In genomic region chr6:128797936-128798771, GRCm38 (mm10) we compare ENCODE assay signal across 8 mouse cellular contexts. TPM values are rescaled to one million over a fixed set of nuclear protein-coding genes. Genes with fewer than 3 reads are reported as not detected.
DNase-seq lines count a peak whose midpoint lies in the region; ATAC-seq and TF ChIP-seq lines count a peak whose summit lies in the region.

No protein-coding gene starts in this region.

- intact Hi-C loops in heart, adult 2 months (cut with DNase I) = no loop called here
- intact Hi-C loops in left cerebral cortex, postnatal 36 days (cut with DNase I) = no loop called here

- H3K9ac ChIP-seq in kidney, embryonic 16.5 days (replicated peaks; ENCODE audit: low read length) = peak overlapping the region; percentile 48
- H3K9ac ChIP-seq in heart, adult 2 months (ENCODE audit: low read depth, low read length) = no peak overlapping the region
- peak overlapping the region; percentile 47; the same call in 1 of the 2 replicates for H3K9ac ChIP-seq in limb, embryonic 12.5 days (replicated peaks)
- peak overlapping the region; percentile 7; the same call in 1 of the 2 replicates for H3K9ac ChIP-seq in midbrain, embryonic 13.5 days (replicated peaks)

- DNase-seq in kidney, postnatal 10 days = no peak
- peak; percentile 51 for DNase-seq in c-Kit-positive CD71-positive TER-119-positive erythroid progenitor cells, embryonic 14.5 days (ENCODE audit: low spot score)
- peak; percentile 27 to 33 for DNase-seq in heart, adult 2 months
- no peak for DNase-seq in ovary, adult 18-20 months (ENCODE audit: low spot score)
- DNase-seq in left cerebral cortex, postnatal 36 days (ENCODE audit: low spot score in 2 of 2) = no peak

- no peak for ATAC-seq in kidney, embryonic 16.5 days (ENCODE audit: low FRiP score, low TSS enrichment)
- ATAC-seq in limb, embryonic 12.5 days (ENCODE audit: insufficient number of reproducible peaks, insufficient read depth, low FRiP score, low TSS enrichment, low read depth) = no peak
- ATAC-seq in midbrain, embryonic 13.5 days = no peak

- H3K4me2 ChIP-seq in kidney, embryonic 16.5 days (replicated peaks; ENCODE audit: low read depth, low read length) = peak overlapping the region; percentile 60
- H3K4me2 ChIP-seq in limb, embryonic 12.5 days = peak overlapping the region; percentile 63
- H3K4me2 ChIP-seq in midbrain, embryonic 13.5 days (replicated peaks) = peak overlapping the region; percentile 56

- peak overlapping the region; percentile 67 for H3K4me3 ChIP-seq in kidney, embryonic 16.5 days (ENCODE audit: low read length)
- peak overlapping the region; percentile 72 for H3K4me3 ChIP-seq in heart, adult 2 months
- H3K4me3 ChIP-seq in limb, embryonic 12.5 days (replicated peaks) = peak overlapping the region; percentile 59
- peak overlapping the region; percentile 62 for H3K4me3 ChIP-seq in midbrain, embryonic 13.5 days (replicated peaks)

- no peaks in the 10 kb centered on the region for H3K27me3 ChIP-seq in kidney, embryonic 16.5 days (ENCODE audit: insufficient read depth, low read length)
- no peaks in the 10 kb centered on the region for H3K27me3 ChIP-seq in heart, adult 2 months (ENCODE audit: control insufficient read depth, insufficient read depth, low read length)
- H3K27me3 ChIP-seq in limb, embryonic 12.5 days = no peaks in the 10 kb centered on the region
- H3K27me3 ChIP-seq in midbrain, embryonic 13.5 days = no peaks in the 10 kb centered on the region

- H3K36me3 ChIP-seq in kidney, embryonic 16.5 days (ENCODE audit: insufficient read depth, low read length) = no peaks in the 10 kb centered on the region
- no peaks in the 10 kb centered on the region for H3K36me3 ChIP-seq in heart, adult 2 months (ENCODE audit: control insufficient read depth, insufficient read depth, low read length)
- H3K36me3 ChIP-seq in limb, embryonic 12.5 days = no peaks in the 10 kb centered on the region
- no peaks in the 10 kb centered on the region for H3K36me3 ChIP-seq in midbrain, embryonic 13.5 days

- TF ChIP-seq CTCF in heart, adult 2 months (IDR thresholded peaks at IDR 0.05) = no peak

- H3K4me1 ChIP-seq in kidney, embryonic 16.5 days (ENCODE audit: insufficient read depth, low read length) = peaks cover 19% of the 10 kb centered on the region
- H3K4me1 ChIP-seq in heart, adult 2 months (ENCODE audit: control insufficient read depth, insufficient read depth, low read length) = no peaks in the 10 kb centered on the region; the same call in 1 of the 2 replicates
- peaks cover 10% of the 10 kb centered on the region for H3K4me1 ChIP-seq in limb, embryonic 12.5 days (replicated peaks)
- peaks cover 10% of the 10 kb centered on the region for H3K4me1 ChIP-seq in midbrain, embryonic 13.5 days (replicated peaks)

- no peaks in the 10 kb centered on the region for H3K79me2 ChIP-seq in heart, adult 2 months (replicated peaks; ENCODE audit: control insufficient read depth, insufficient read depth, low read length)

- TF ChIP-seq POLR2A in heart, adult 2 months (IDR thresholded peaks at IDR 0.05; ENCODE audit: insufficient read depth, low read depth, low read length) = no peak

- WGBS in kidney, embryonic 16.5 days = 12% methylated on average over 15 of the region's 15 CpGs
- WGBS in heart, adult 2 months = 21% methylated on average over 15 of the region's 15 CpGs
- 15% methylated on average over 15 of the region's 15 CpGs for WGBS in limb, embryonic 12.5 days
- 14% methylated on average over 15 of the region's 15 CpGs for WGBS in midbrain, embryonic 13.5 days

- no peaks in the 10 kb centered on the region for H3K9me3 ChIP-seq in kidney, embryonic 16.5 days (ENCODE audit: low read length)
- H3K9me3 ChIP-seq in limb, embryonic 12.5 days = no peaks in the 10 kb centered on the region
- H3K9me3 ChIP-seq in midbrain, embryonic 13.5 days = no peaks in the 10 kb centered on the region

- TF ChIP-seq EP300 in heart, adult 2 months (IDR thresholded peaks at IDR 0.05; ENCODE audit: insufficient read depth, low read depth, low read length) = no peak

- H3K27ac ChIP-seq in kidney, embryonic 16.5 days (ENCODE audit: low read length) = peak overlapping the region; percentile 19
- H3K27ac ChIP-seq in heart, adult 2 months = no peak overlapping the region; the same call in 1 of the 2 replicates
- H3K27ac ChIP-seq in limb, embryonic 12.5 days = 0 out of 2 replicates have a peak overlapping the region, but pooled peaks have one; percentile 7
- 0 out of 2 replicates have a peak overlapping the region, but pooled peaks have one; percentile 9 for H3K27ac ChIP-seq in midbrain, embryonic 13.5 days

RNA-seq across cellular contexts. Expression of gene Klrb1c, which starts 9.1 kb away (rescaled TPM):
- polyA plus RNA-seq in kidney, embryonic 16.5 days (2015; fragmentation: Nextera tagmentation; extraction: Ambion mirVana) = 0.06 and 0.30 TPM in 2 replicates
- under 1 TPM; 0.18 TPM for total RNA-seq in heart, adult 2 months (2021)
- 0.20 and 0.92 TPM in 2 replicates for polyA plus RNA-seq in heart, adult 2 months (2012; rRNA removed)
- not detected in 2 replicates for polyA plus RNA-seq in limb, embryonic 12.5 days (2016; fragmentation: Nextera tagmentation; extraction: Ambion mirVana)
- polyA plus RNA-seq in midbrain, embryonic 13.5 days (2015; fragmentation: Nextera tagmentation; extraction: Ambion mirVana) = not detected in 2 replicates
- not detected for total RNA-seq in left cerebral cortex, postnatal 36 days (2021)

RNA-seq across cellular contexts. Expression of gene Gm44511, which starts 28.0 kb away (rescaled TPM):
- not detected in 2 replicates for polyA plus RNA-seq in kidney, embryonic 16.5 days (2015; fragmentation: Nextera tagmentation; extraction: Ambion mirVana)
- total RNA-seq in heart, adult 2 months (2021) = not detected
- 0.86 TPM in 1 of 2 replicates, not detected in the other for polyA plus RNA-seq in heart, adult 2 months (2012; rRNA removed)
- polyA plus RNA-seq in limb, embryonic 12.5 days (2016; fragmentation: Nextera tagmentation; extraction: Ambion mirVana) = not detected in 2 replicates
- not detected in 2 replicates for polyA plus RNA-seq in midbrain, embryonic 13.5 days (2015; fragmentation: Nextera tagmentation; extraction: Ambion mirVana)
- not detected for total RNA-seq in left cerebral cortex, postnatal 36 days (2021)

RNA-seq across cellular contexts. Expression of gene Klrb1b, which starts 28.0 kb away (rescaled TPM):
- 0.36 TPM in 1 of 2 replicates, not detected in the other for polyA plus RNA-seq in kidney, embryonic 16.5 days (2015; fragmentation: Nextera tagmentation; extraction: Ambion mirVana)
- not detected for total RNA-seq in heart, adult 2 months (2021)
- polyA plus RNA-seq in heart, adult 2 months (2012; rRNA removed) = 0.41 TPM in 1 of 2 replicates, not detected in the other
- not detected in 2 replicates for polyA plus RNA-seq in limb, embryonic 12.5 days (2016; fragmentation: Nextera tagmentation; extraction: Ambion mirVana)
- polyA plus RNA-seq in midbrain, embryonic 13.5 days (2015; fragmentation: Nextera tagmentation; extraction: Ambion mirVana) = not detected in 2 replicates
- not detected for total RNA-seq in left cerebral cortex, postnatal 36 days (2021)

Comparison
In these comparisons a context has a peak if more than half of its experiments do, and no peak if none do; other contexts are left out.
1. DNase-seq: peak in c-Kit-positive CD71-positive TER-119-positive erythroid progenitor cells, embryonic 14.5 days (single experiment) and heart, adult 2 months (2 of 2); none in kidney, postnatal 10 days (single experiment), ovary, adult 18-20 months (single experiment) and left cerebral cortex, postnatal 36 days (0 of 2).
2. Peak in every context shown above with its lines, with median percentiles within 50 percentile points of each other: H3K4me2 ChIP-seq and H3K4me3 ChIP-seq.